Mouse (Mus musculus) lung, embryonic 16.5 days (tissue): ENCODE results near the gene Tnni1. TPM values are rescaled to one million over a fixed set of nuclear protein-coding genes. Genes with fewer than 3 reads are reported as not detected.
A peak's percentile ranks its signal among the peaks of the same experiment; 100 is the strongest.

ENCODE experiments used
- ATAC-seq: fragments of 200-750 bp; cut with Nextera tagmentation; 2 replicates; pipeline ENCODE4 v1.8.0; 2017; ENCODE audit warnings: low read depth, mild to moderate bottlenecking, moderate library complexity
- H3K27ac ChIP-seq: fragments of 300-500 bp; sonication (generic); 2 replicates; pipeline ENCODE4 v1.5.1; 2014; ENCODE audit warnings: mild to moderate bottlenecking, control low read depth, low read length
- H3K27me3 ChIP-seq: fragments of 300-500 bp; sonication (generic); 2 replicates; pipeline ENCODE4 v1.6.1; 2014; ENCODE audit warnings: low read depth, low read length, mixed read lengths; ENCODE audit not compliant: control insufficient read depth, insufficient read depth
- H3K36me3 ChIP-seq: fragments of 300-500 bp; sonication (generic); 2 replicates; pipeline ENCODE4 v1.6.1; 2014; ENCODE audit warnings: low read length; ENCODE audit not compliant: control insufficient read depth, insufficient read depth
- H3K4me1 ChIP-seq: fragments of 300-500 bp; sonication (generic); replicated peaks from 2 replicates; pipeline ENCODE4 v1.6.1; 2014; ENCODE audit warnings: low read length, mixed read lengths; ENCODE audit not compliant: control insufficient read depth, insufficient read depth
- H3K4me2 ChIP-seq: fragments of 300-500 bp; sonication (generic); 2 replicates; pipeline ENCODE4 v1.6.1; 2014; ENCODE audit warnings: low read depth, low read length, control low read depth
- H3K4me3 ChIP-seq: fragments of 300-500 bp; sonication (generic); 2 replicates; pipeline ENCODE4 v1.5.1; 2014; ENCODE audit warnings: mild to moderate bottlenecking, low read length, control low read depth
- H3K9ac ChIP-seq: fragments of 300-500 bp; sonication (generic); 2 replicates; pipeline ENCODE4 v1.6.1; 2014; ENCODE audit warnings: low read length, control low read depth
- H3K9me3 ChIP-seq: fragments of 300-500 bp; sonication (generic); 2 replicates; pipeline ENCODE4 v1.6.1; 2016; ENCODE audit warnings: low read length; ENCODE audit not compliant: control insufficient read depth
- WGBS: fragments of 180-500 bp; shearing (Covaris S2); extraction: QIAGEN DNeasy Blood & Tissue Kit; methylation state at CpG from one replicate; pipeline ENCODE4 v1.1.7; 2014; 5-methylcytosine and 5-hydroxymethylcytosine counted together
- polyA plus RNA-seq: library from polyadenylated mRNA; unstranded; fragments of >200 nt; fragmentation: Nextera tagmentation; extraction: Ambion mirVana; gene quantifications from 2 replicates; pipeline ENCODE4 v1.2.1, GENCODE M21; 2015

The Tnni1 gene
- polyA plus RNA-seq, 1 experiment from 2014 or later: 105 TPM

DNA sequence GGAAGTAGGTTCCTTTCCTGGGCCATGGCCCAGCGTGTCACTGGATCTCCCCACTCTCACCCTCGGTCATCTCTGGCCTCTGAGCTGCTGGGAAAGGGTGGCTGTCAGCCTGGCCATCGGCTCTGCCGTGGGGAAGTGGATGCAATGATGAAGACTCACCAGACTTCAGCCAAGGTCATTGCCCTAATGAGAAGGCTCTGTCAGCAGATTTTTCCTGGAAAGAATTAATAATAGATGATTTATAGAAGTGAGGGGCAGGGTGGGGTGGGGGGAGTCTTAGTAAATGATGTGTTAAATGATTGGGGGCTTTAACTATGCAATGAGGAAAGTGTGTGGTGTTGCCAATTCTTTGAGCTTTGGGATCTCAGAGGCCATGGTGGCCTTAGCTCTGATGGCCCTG lies 33.0 kb upstream of the Tnni1 start:
- Histone ChIP-seq H3K4me1 (peaks cover 26% of the 10 kb centered on the region), H3K4me3 (no peak overlapping the region), H3K9me3 (no peaks in the 10 kb centered on the region), H3K27me3 (no peaks in the 10 kb centered on the region), H3K36me3 (peaks cover 38% of the 10 kb centered on the region), H3K27ac (peak overlapping the region; percentile 55), H3K9ac (no peak overlapping the region), H3K4me2 (no peak overlapping the region)
- WGBS: 48% methylated on average over 4 of the region's 4 CpGs
- ATAC-seq: peak; percentile 49

DNA sequence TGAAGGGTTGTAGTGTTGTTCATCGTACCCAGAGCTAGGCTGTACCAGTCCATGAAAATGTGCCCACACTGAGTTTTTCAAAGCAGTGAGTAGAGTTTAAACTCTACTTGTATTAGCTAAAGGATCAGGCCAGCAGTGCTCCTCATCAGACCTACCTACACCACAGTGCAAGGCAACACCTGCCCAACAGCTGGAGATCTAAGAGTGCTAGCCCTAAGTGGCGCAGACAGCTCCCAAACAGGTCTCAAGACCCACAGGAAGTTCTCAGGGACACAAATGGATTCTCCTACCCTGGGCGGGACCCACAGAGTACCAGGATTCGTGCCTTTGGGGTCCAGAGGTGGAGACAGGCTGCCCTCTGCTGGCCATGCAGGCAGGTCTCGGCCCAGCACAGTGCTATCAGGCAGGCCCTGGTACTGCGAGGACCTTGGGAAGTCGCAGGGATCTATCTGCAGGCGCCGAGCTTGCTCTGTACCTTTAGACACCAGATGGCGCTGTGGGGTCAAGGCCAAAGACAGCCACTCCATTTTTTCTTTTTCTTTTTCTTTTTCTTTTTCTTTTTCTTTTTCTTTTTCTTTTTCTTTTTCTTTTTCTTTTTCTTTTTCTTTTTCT lies 26.4 kb upstream of the Tnni1 start:
- no peaks in the 10 kb centered on the region for H3K9me3 ChIP-seq
- H3K27ac ChIP-seq: peak overlapping the region; percentile 58
- H3K4me1 ChIP-seq: peaks cover 10% of the 10 kb centered on the region; the same call in 1 of the 2 replicates
- no peak overlapping the region for H3K4me3 ChIP-seq
- ATAC-seq: peak; percentile 95
- H3K36me3 ChIP-seq: peaks cover 23% of the 10 kb centered on the region
- WGBS: 10% methylated on average over 10 of the region's 10 CpGs
- H3K9ac ChIP-seq: no peak overlapping the region
- H3K4me2 ChIP-seq: no peak overlapping the region
- no peaks in the 10 kb centered on the region for H3K27me3 ChIP-seq

DNA sequence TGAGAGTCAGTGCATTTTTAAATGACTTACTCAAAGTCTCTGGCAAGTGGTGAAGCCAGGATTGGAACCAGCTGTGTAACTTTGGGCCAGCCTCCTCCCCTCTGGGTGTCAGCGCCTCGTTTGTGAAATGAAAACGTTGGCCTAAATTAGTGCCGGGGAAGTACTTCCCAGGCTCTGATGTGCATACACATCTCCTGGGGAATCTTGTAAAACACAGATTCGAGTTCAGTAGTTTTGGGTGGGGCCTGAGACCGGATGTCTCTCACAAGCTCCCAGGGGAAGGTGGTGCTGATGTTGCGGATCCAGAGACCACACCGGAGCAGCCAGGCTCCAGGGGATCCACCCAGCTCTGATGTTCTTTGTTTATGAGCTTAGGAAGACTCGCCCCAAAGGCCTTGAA lies 23.9 kb upstream of the Tnni1 start:
- Histone ChIP-seq H3K27ac (peak overlapping the region; percentile 22; the same call in 1 of the 2 replicates), H3K27me3 (no peaks in the 10 kb centered on the region), H3K4me2 (no peak overlapping the region), H3K4me1 (peaks cover 10% of the 10 kb centered on the region; the same call in 1 of the 2 replicates), H3K9me3 (no peaks in the 10 kb centered on the region), H3K36me3 (peaks cover 12% of the 10 kb centered on the region; the same call in 1 of the 2 replicates), H3K9ac (no peak overlapping the region), H3K4me3 (no peak overlapping the region)
- WGBS: 47% methylated on average over 9 of the region's 9 CpGs
- peak; percentile 45 for ATAC-seq

DNA sequence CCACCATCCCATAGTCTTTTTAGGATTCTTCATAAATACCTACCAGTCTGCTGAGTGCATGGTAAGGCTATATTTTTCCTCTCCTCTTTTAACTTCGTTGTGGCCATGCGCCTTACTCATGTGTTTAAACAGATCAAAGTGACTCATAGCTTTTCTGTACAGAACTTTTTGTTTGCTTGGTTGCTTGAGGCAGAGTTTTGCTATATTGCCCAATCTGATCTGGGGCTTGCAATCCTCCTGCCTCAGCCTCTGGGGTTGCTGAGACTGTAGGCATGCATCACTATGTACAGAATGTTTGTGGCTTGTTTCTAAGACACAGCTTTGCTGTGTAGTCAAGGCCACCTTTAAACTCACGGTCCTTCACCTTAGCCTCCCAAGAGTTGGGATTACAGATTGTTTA lies 23.3 kb upstream of the Tnni1 start:
- Histone ChIP-seq H3K4me3 (no peak overlapping the region), H3K4me1 (peaks cover 10% of the 10 kb centered on the region; the same call in 1 of the 2 replicates), H3K9me3 (no peaks in the 10 kb centered on the region), H3K4me2 (no peak overlapping the region), H3K36me3 (peaks cover 7% of the 10 kb centered on the region; the same call in 1 of the 2 replicates), H3K27ac (peak overlapping the region; percentile 22; the same call in 1 of the 2 replicates), H3K27me3 (no peaks in the 10 kb centered on the region), H3K9ac (no peak overlapping the region)
- WGBS: 72% methylated on average over 3 of the region's 3 CpGs
- ATAC-seq: no peak

DNA sequence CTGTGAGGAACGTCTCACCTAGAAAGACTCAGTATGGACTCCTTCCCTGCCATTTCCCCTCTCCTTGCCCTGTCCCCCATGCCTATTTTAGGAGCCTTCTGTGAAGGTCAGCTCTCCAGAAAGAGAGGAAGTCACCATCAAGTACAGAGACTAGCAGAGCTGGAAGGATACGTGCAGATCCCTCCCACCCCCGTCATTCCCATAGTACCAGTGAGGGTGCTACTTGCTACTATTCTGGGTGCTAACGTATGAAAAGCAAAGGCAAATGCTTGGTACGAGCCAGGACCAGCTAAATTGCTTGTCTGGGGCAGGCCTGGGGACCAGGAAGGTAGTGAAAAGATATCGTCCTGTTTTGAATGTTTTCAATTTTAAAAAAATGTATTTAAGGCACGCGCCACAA lies 21.9 kb upstream of the Tnni1 start:
- Histone ChIP-seq H3K9ac (no peak overlapping the region), H3K4me2 (no peak overlapping the region), H3K4me1 (peaks cover 10% of the 10 kb centered on the region; the same call in 1 of the 2 replicates), H3K9me3 (no peaks in the 10 kb centered on the region), H3K27ac (no peak overlapping the region), H3K27me3 (no peaks in the 10 kb centered on the region), H3K36me3 (no peaks in the 10 kb centered on the region; the same call in 1 of the 2 replicates), H3K4me3 (no peak overlapping the region)
- 68% methylated on average over 8 of the region's 8 CpGs for WGBS
- ATAC-seq: no peak

DNA sequence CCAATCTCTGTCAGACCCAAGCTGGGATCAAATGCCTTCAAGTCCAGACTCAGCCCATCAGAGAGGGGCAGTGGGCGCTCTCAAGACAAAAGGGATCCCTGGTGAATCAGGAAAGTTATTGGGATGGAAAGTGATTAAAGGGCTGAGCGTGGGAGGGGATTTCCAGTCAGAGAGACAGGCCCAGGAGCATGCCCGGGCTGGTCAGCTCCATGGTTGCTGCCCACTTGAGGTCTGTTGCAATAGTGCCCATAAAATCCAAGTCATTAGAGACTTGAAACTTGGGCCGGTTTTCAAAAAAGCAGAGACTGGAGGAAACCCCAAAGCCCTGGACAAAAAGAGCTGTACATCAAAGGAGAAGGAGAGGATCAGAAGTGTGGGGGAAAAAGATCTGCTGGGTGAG lies 19.5 kb upstream of the Tnni1 start:
- Histone ChIP-seq H3K27me3 (no peaks in the 10 kb centered on the region), H3K9me3 (no peaks in the 10 kb centered on the region), H3K4me3 (no peak overlapping the region), H3K4me2 (no peak overlapping the region), H3K9ac (no peak overlapping the region), H3K36me3 (no peaks in the 10 kb centered on the region), H3K4me1 (peaks cover 10% of the 10 kb centered on the region), H3K27ac (no peak overlapping the region)
- WGBS: 73% methylated on average over 4 of the region's 4 CpGs
- no peak for ATAC-seq

DNA sequence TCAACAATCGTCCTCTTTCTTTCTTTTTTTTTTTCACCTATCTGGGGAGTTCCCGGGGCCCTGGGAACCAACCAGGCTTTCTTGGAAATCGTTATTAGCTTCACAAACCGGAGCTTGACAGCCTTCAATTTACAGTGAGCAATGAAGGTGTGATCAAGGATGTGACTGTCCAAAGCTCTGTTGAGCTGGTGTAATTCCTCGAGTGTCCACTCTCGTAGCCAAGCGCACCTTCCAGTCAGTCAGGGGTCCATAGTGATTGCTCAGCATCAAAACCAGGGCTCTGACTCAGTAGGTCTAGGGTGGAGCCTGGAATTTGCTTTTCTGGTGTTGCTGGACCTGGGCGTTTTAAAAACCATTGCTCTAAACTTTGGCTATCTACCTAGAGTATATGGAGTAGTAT lies 19.0 kb upstream of the Tnni1 start:
- no peaks in the 10 kb centered on the region for H3K9me3 ChIP-seq
- H3K9ac ChIP-seq: no peak overlapping the region
- no peaks in the 10 kb centered on the region for H3K36me3 ChIP-seq
- no peak for ATAC-seq
- no peak overlapping the region for H3K4me3 ChIP-seq
- no peak overlapping the region for H3K27ac ChIP-seq
- no peak overlapping the region for H3K4me2 ChIP-seq
- WGBS: 61% methylated on average over 8 of the region's 8 CpGs
- no peaks in the 10 kb centered on the region for H3K27me3 ChIP-seq
- peaks cover 7% of the 10 kb centered on the region for H3K4me1 ChIP-seq

DNA sequence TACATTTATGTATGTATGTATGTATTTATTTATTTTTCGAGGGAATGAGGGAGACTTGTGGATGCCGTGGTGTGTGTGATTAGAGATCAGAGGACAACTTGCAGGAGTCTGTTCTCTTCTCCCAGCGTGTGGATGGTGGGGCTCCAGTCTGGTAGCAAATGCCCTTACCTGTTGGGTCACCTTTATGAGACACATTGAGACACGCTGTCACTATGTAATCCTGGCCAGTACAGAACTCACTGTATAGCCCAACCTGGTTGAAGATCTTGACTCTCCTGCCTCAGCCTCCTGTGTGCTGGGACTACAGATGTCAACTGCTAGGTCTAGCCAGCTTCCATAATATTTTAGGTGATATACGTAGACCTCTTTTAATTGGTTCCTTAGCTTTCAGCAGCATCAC lies 17.5 kb upstream of the Tnni1 start:
- H3K9me3 ChIP-seq: no peaks in the 10 kb centered on the region
- H3K4me2 ChIP-seq: no peak overlapping the region
- ATAC-seq: no peak
- no peaks in the 10 kb centered on the region for H3K36me3 ChIP-seq
- WGBS: 83% methylated on average over 5 of the region's 5 CpGs
- no peak overlapping the region for H3K27ac ChIP-seq
- H3K4me3 ChIP-seq: no peak overlapping the region
- H3K27me3 ChIP-seq: no peaks in the 10 kb centered on the region
- no peak overlapping the region for H3K9ac ChIP-seq
- H3K4me1 ChIP-seq: peaks cover 11% of the 10 kb centered on the region

DNA sequence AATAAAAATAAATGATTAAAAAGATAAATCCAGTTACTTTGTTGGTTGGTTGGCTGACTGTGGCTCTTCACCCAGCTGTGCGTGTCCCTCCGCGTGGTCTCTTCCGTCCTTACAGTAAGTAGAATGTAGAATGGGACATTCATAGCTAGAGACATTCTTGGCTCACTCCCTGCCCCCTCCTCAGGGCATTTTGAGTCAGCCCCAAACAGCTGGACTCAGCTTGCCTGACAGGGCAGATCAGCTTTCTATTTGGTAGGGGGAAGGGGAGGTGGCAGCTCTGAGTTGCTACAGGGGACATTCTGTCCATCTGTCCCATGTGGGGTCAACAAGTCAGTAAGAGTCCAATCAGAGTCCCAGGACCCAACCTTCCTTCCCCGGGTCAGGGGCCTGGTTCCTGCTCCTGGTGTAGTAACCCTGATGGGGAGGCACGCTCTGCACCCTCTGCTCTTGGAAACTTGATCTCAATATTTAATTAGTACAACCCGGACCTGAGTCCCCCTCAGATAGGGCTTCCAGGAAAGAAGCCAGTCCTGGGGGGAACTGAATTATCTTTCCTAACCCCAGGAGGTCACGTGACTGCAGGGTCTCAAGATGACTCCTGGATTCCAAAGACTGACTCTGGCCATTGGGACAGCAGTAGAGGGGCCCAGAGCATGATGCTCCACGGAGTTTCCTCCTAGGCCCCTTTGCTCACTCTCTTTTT lies 15.6 kb upstream of the Tnni1 start:
- Histone ChIP-seq H3K4me2 (no peak overlapping the region), H3K4me3 (no peak overlapping the region), H3K4me1 (peaks cover 26% of the 10 kb centered on the region), H3K27me3 (no peaks in the 10 kb centered on the region), H3K9me3 (no peaks in the 10 kb centered on the region), H3K27ac (peak overlapping the region; percentile 40; the same call in 1 of the 2 replicates), H3K9ac (no peak overlapping the region), H3K36me3 (peaks cover 3% of the 10 kb centered on the region; the same call in 1 of the 2 replicates)
- peak; percentile 43 for ATAC-seq
- WGBS: 62% methylated on average over 9 of the region's 9 CpGs
